Mouse (Mus musculus) liver, embryonic 14 days (tissue): ENCODE results near the gene Gm5934. TPM values are rescaled to one million over a fixed set of nuclear protein-coding genes. Genes with fewer than 3 reads are reported as not detected.

Experiments used
- polyA plus RNA-seq: library from polyadenylated mRNA; depleted of rRNA; stranded (reverse); fragments of >200 nt; gene quantifications from 2 replicates; pipeline ENCODE4 v1.2.3, GENCODE M21; 2012; rRNA removed

Gene Gm5934
- polyA plus RNA-seq = not detected in 2 replicates

GRCm38 (mm10) chrX:24500660-24501059 lies at the start of gene Gm5934:
TSS of gene Gm5934 (minus strand) at chrX:24500760.

Other genes starting within 250 kb of the Gm5934 start
- not detected in 2 replicates for gene Gm4297, start 74.1 kb upstream of the Gm5934 start, polyA plus RNA-seq